Mouse (Mus musculus) liver, postnatal 0 days (tissue): ENCODE results near the gene Myom1.

Experiments
- CTCF ChIP-seq: sonication (generic); IDR thresholded peaks from 2 replicates; pipeline ENCODE4 v1.5.1; 2016; ENCODE audit warnings: antibody characterized with exemption, low read depth
- EP300 ChIP-seq: IDR thresholded peaks from 2 replicates; pipeline ENCODE4 v1.6.1; 2016; ENCODE audit warnings: antibody characterized with exemption, low read depth, mild to moderate bottlenecking

DNA sequence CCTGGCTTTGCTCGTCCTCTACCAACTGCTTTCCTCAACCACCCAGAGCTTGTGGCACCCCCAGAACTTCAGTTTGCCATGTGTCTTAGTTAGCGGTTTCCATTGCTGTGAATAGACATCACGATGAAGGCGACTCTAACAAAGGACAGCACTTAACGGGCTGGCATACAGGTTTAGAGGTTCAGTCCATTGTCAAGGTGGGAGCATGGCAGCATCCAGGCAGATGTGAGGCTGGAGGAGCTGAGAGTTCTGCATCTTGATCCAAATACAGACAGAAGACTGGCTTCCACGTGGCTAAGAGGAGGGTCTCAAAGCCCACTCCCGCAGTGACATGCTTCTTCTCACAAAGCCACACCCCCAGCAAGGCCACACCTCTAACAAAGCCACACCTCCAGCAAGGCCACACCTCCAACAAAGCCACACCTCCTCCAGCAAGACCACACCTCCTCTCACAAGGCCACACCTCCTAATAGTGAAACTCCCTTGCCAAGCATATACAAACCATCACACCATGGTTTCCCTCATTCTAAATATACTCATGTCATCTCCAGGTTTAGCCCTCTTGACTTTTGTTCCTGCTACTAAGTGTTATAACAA is 8.3 kb downstream of the Myom1 start:
- TF ChIP-seq CTCF: no peak
- no peak for TF ChIP-seq EP300
